Mouse (Mus musculus) intestine, embryonic 14.5 days (tissue): ENCODE measurements around the gene Meis3. TPM values are rescaled to one million over a fixed set of nuclear protein-coding genes. Genes with fewer than 3 reads are reported as not detected.

Source experiments
- ATAC-seq: fragments of 200-750 bp; cut with Nextera tagmentation; replicated peaks from 2 replicates; pipeline ENCODE4 v1.8.0; 2017; ENCODE audit warnings: low read depth, moderate number of reproducible peaks, moderate TSS enrichment, moderate library complexity; ENCODE audit not compliant: low FRiP score, low TSS enrichment
- DNase-seq: peaks from one replicate; pipeline ENCODE4 v3.0.0-alpha.2; 2018; ENCODE audit warnings: low spot score
- H3K27ac ChIP-seq: fragments of 300-500 bp; sonication (generic); 2 replicates; pipeline ENCODE4 v1.5.1; 2014; ENCODE audit warnings: low read depth, mild to moderate bottlenecking, control low read depth
- H3K27me3 ChIP-seq: fragments of 300-500 bp; sonication (generic); replicated peaks from 2 replicates; pipeline ENCODE4 v1.6.1; 2014; ENCODE audit warnings: low read length, control low read depth; ENCODE audit not compliant: control insufficient read depth, insufficient read depth
- H3K36me3 ChIP-seq: fragments of 300-500 bp; sonication (generic); 2 replicates; pipeline ENCODE4 v1.6.1; 2014; ENCODE audit warnings: low read length, control low read depth; ENCODE audit not compliant: control insufficient read depth, insufficient read depth
- H3K4me1 ChIP-seq: fragments of 300-500 bp; sonication (generic); replicated peaks from 2 replicates; pipeline ENCODE4 v1.6.1; 2014; ENCODE audit warnings: low read length, control low read depth, mixed read lengths; ENCODE audit not compliant: control insufficient read depth, insufficient read depth
- H3K4me2 ChIP-seq: fragments of 300-500 bp; sonication (generic); 2 replicates; pipeline ENCODE4 v1.6.1; 2014; ENCODE audit warnings: low read length
- H3K4me3 ChIP-seq: fragments of 300-500 bp; sonication (generic); 2 replicates; pipeline ENCODE4 v1.5.1; 2014; ENCODE audit warnings: low read depth, low read length, control low read depth, mixed read lengths
- H3K9ac ChIP-seq: fragments of 300-500 bp; sonication (generic); 2 replicates; pipeline ENCODE4 v1.6.1; 2014; ENCODE audit warnings: mild to moderate bottlenecking, low read length
- H3K9me3 ChIP-seq: fragments of 300-500 bp; sonication (generic); 2 replicates; pipeline ENCODE4 v1.6.1; 2016; ENCODE audit warnings: low read length, control low read depth; ENCODE audit not compliant: control insufficient read depth
- WGBS: fragments of 180-500 bp; shearing (Covaris S2); extraction: QIAGEN DNeasy Blood & Tissue Kit; methylation state at CpG from one replicate; pipeline ENCODE4 v1.1.7; 2014; 5-methylcytosine and 5-hydroxymethylcytosine counted together
- polyA plus RNA-seq: library from polyadenylated mRNA; unstranded; fragments of >200 nt; fragmentation: Nextera tagmentation; extraction: Ambion mirVana; gene quantifications from 2 replicates; pipeline ENCODE4 v1.2.1, GENCODE M21; 2014

The Meis3 gene
- polyA plus RNA-seq, 1 experiment from 2014 or later = 47.0 TPM

- H3K9me3 ChIP-seq = no peaks in the 10 kb centered on the region
- H3K27ac ChIP-seq = no peak overlapping the region
- no peaks in the 10 kb centered on the region for H3K4me1 ChIP-seq
- peak; percentile 75 for ATAC-seq
- H3K4me2 ChIP-seq = no peak overlapping the region
- H3K36me3 ChIP-seq = no peaks in the 10 kb centered on the region
- H3K9ac ChIP-seq = no peak overlapping the region
- H3K27me3 ChIP-seq = peaks cover 9% of the 10 kb centered on the region
- 15% methylated on average over 10 of the region's 10 CpGs for WGBS
- DNase-seq = peak; percentile 77
- H3K4me3 ChIP-seq = no peak overlapping the region
These were observed 21.4 kb upstream of the Meis3 start for GRCm38 (mm10) chr7:16153522-16153921.

GRCm38 (mm10) chr7:16155132-16155872, 19.6 kb upstream of the Meis3 start:
- no peaks in the 10 kb centered on the region for H3K36me3 ChIP-seq
- WGBS = 60% methylated on average over 9 of the region's 9 CpGs
- H3K4me3 ChIP-seq = no peak overlapping the region
- ATAC-seq (no peak), DNase-seq (no peak)
- H3K4me1 ChIP-seq = no peaks in the 10 kb centered on the region
- H3K27ac ChIP-seq = no peak overlapping the region
- H3K9me3 ChIP-seq = no peaks in the 10 kb centered on the region
- H3K9ac ChIP-seq = no peak overlapping the region
- peaks cover 22% of the 10 kb centered on the region for H3K27me3 ChIP-seq
- H3K4me2 ChIP-seq = no peak overlapping the region

- Histone ChIP-seq H3K4me3 (no peak overlapping the region), H3K9ac (no peak overlapping the region), H3K36me3 (no peaks in the 10 kb centered on the region), H3K4me1 (no peaks in the 10 kb centered on the region), H3K9me3 (0 out of 2 replicates have a peak, but pooled peaks cover under 1% of the 10 kb centered on the region), H3K27ac (no peak overlapping the region), H3K27me3 (peaks cover 22% of the 10 kb centered on the region), H3K4me2 (no peak overlapping the region)
- WGBS = 71% methylated on average over 8 of the region's 8 CpGs
- DNase-seq (no peak), ATAC-seq (no peak)
These were observed 18.7 kb upstream of the Meis3 start for GRCm38 (mm10) chr7:16156105-16156714.

GRCm38 (mm10) chr7:16158735-16159134, 16.2 kb upstream of the Meis3 start:
- no peak overlapping the region for H3K9ac ChIP-seq
- H3K9me3 ChIP-seq = 0 out of 2 replicates have a peak, but pooled peaks cover 3% of the 10 kb centered on the region
- ATAC-seq (no peak; the same call in 1 of the 2 replicates), DNase-seq (no peak)
- no peaks in the 10 kb centered on the region for H3K36me3 ChIP-seq
- peaks cover 22% of the 10 kb centered on the region for H3K27me3 ChIP-seq
- no peaks in the 10 kb centered on the region for H3K4me1 ChIP-seq
- no peak overlapping the region for H3K4me3 ChIP-seq
- H3K27ac ChIP-seq = no peak overlapping the region
- H3K4me2 ChIP-seq = peak overlapping the region; percentile 34
- WGBS = 9% methylated on average over 39 of the region's 39 CpGs

- WGBS = 78% methylated on average over 3 of the region's 3 CpGs
- Histone ChIP-seq H3K9me3 (0 out of 2 replicates have a peak, but pooled peaks cover 3% of the 10 kb centered on the region), H3K4me3 (no peak overlapping the region), H3K36me3 (no peaks in the 10 kb centered on the region), H3K4me1 (no peaks in the 10 kb centered on the region), H3K4me2 (no peak overlapping the region), H3K27ac (no peak overlapping the region), H3K9ac (no peak overlapping the region), H3K27me3 (peaks cover 22% of the 10 kb centered on the region)
- no peak for ATAC-seq
- DNase-seq = no peak
These were observed 14.2 kb upstream of the Meis3 start for GRCm38 (mm10) chr7:16160702-16161101.

- Histone ChIP-seq H3K4me1 (no peaks in the 10 kb centered on the region), H3K9me3 (0 out of 2 replicates have a peak, but pooled peaks cover 3% of the 10 kb centered on the region), H3K4me2 (no peak overlapping the region), H3K9ac (no peak overlapping the region), H3K27ac (no peak overlapping the region), H3K27me3 (peaks cover 22% of the 10 kb centered on the region), H3K36me3 (no peaks in the 10 kb centered on the region), H3K4me3 (no peak overlapping the region)
- ATAC-seq (no peak), DNase-seq (no peak)
- WGBS = 88% methylated on average over 9 of the region's 9 CpGs
These were observed 13.6 kb upstream of the Meis3 start for GRCm38 (mm10) chr7:16161302-16161701.

- H3K4me2 ChIP-seq = no peak overlapping the region
- ATAC-seq (no peak), DNase-seq (no peak)
- H3K9ac ChIP-seq = no peak overlapping the region
- peaks cover 22% of the 10 kb centered on the region for H3K27me3 ChIP-seq
- WGBS = 71% methylated on average over 7 of the region's 7 CpGs
- no peak overlapping the region for H3K27ac ChIP-seq
- H3K36me3 ChIP-seq = no peaks in the 10 kb centered on the region
- H3K4me1 ChIP-seq = no peaks in the 10 kb centered on the region
- 0 out of 2 replicates have a peak, but pooled peaks cover 3% of the 10 kb centered on the region for H3K9me3 ChIP-seq
- H3K4me3 ChIP-seq = no peak overlapping the region
These were observed 12.9 kb upstream of the Meis3 start for GRCm38 (mm10) chr7:16162036-16162435.

- no peaks in the 10 kb centered on the region for H3K36me3 ChIP-seq
- ATAC-seq (no peak), DNase-seq (no peak)
- no peaks in the 10 kb centered on the region for H3K27me3 ChIP-seq
- peaks cover 24% of the 10 kb centered on the region for H3K4me1 ChIP-seq
- H3K9ac ChIP-seq = no peak overlapping the region
- H3K4me2 ChIP-seq = no peak overlapping the region
- 10% methylated on average over 1 of the region's 1 CpGs for WGBS
- H3K4me3 ChIP-seq = no peak overlapping the region
- H3K9me3 ChIP-seq = 0 out of 2 replicates have a peak, but pooled peaks cover 3% of the 10 kb centered on the region
- H3K27ac ChIP-seq = no peak overlapping the region
These were observed 2.7 kb upstream of the Meis3 start for GRCm38 (mm10) chr7:16172141-16172581.
